ENCODE assay signal across 8 mouse cellular contexts in genomic region chr16:90934193-90934686, GRCm38 (mm10). TPM values are rescaled to one million over a fixed set of nuclear protein-coding genes. Genes with fewer than 3 reads are reported as not detected.
A peak's percentile ranks its signal among the peaks of the same experiment; 100 is the strongest.
DNase-seq lines count a peak whose midpoint lies in the region; ATAC-seq and TF ChIP-seq lines count a peak whose summit lies in the region.

No protein-coding gene starts in this region.

- H3K4me3 ChIP-seq in hindbrain, embryonic 15.5 days, result peak overlapping the region; percentile 96
- peak overlapping the region; percentile 82 for H3K4me3 ChIP-seq in limb, embryonic 14.5 days (replicated peaks; ENCODE audit: low read length)
- H3K4me3 ChIP-seq in midbrain, embryonic 12.5 days, result peak overlapping the region; percentile 71
- H3K4me3 ChIP-seq in stomach, postnatal 0 days (ENCODE audit: low read depth, low read length), result peak overlapping the region; percentile 82

- no peaks in the 10 kb centered on the region for H3K27me3 ChIP-seq in hindbrain, embryonic 15.5 days
- H3K27me3 ChIP-seq in limb, embryonic 14.5 days (ENCODE audit: control insufficient read depth, insufficient read depth, low read length), result no peaks in the 10 kb centered on the region
- H3K27me3 ChIP-seq in midbrain, embryonic 12.5 days, result no peaks in the 10 kb centered on the region
- H3K27me3 ChIP-seq in stomach, postnatal 0 days (ENCODE audit: control insufficient read depth, insufficient read depth, low read length), result no peaks in the 10 kb centered on the region

- peak overlapping the region; percentile 66 for H3K4me2 ChIP-seq in hindbrain, embryonic 15.5 days
- peak overlapping the region; percentile 75 for H3K4me2 ChIP-seq in limb, embryonic 14.5 days (replicated peaks; ENCODE audit: low read depth, low read length, severe bottlenecking)
- H3K4me2 ChIP-seq in midbrain, embryonic 12.5 days (replicated peaks), result peak overlapping the region; percentile 87
- H3K4me2 ChIP-seq in stomach, postnatal 0 days (replicated peaks; ENCODE audit: low read depth), result peak overlapping the region; percentile 90

- no peak for TF ChIP-seq CTCF in brain, embryonic 14.5 days (IDR thresholded peaks at IDR 0.05; ENCODE audit: borderline replicate concordance, extremely low read depth, insufficient read depth, insufficient read length)
- peak; percentile 45; the same call in 1 of the 2 replicates for TF ChIP-seq CTCF in stomach, postnatal 0 days (IDR thresholded peaks at IDR 0.05; ENCODE audit: low read depth)

- H3K9ac ChIP-seq in hindbrain, embryonic 15.5 days, result peak overlapping the region; percentile 84
- H3K9ac ChIP-seq in limb, embryonic 14.5 days (ENCODE audit: low read depth, low read length, severe bottlenecking), result peak overlapping the region; percentile 71
- peak overlapping the region; percentile 70 for H3K9ac ChIP-seq in midbrain, embryonic 12.5 days (replicated peaks)
- H3K9ac ChIP-seq in stomach, postnatal 0 days (ENCODE audit: low read length), result peak overlapping the region; percentile 81

- peak overlapping the region; percentile 90 for H3K27ac ChIP-seq in hindbrain, embryonic 15.5 days (replicated peaks)
- peak overlapping the region; percentile 83 for H3K27ac ChIP-seq in limb, embryonic 14.5 days (replicated peaks; ENCODE audit: low read depth, low read length)
- peak overlapping the region; percentile 84 for H3K27ac ChIP-seq in midbrain, embryonic 12.5 days (replicated peaks)
- H3K27ac ChIP-seq in stomach, postnatal 0 days (replicated peaks), result peak overlapping the region; percentile 88

- under 1% methylated on average over 38 of the region's 38 CpGs for WGBS in hindbrain, embryonic 15.5 days
- WGBS in limb, embryonic 14.5 days, result under 1% methylated on average over 38 of the region's 38 CpGs
- under 1% methylated on average over 38 of the region's 38 CpGs for WGBS in midbrain, embryonic 12.5 days
- under 1% methylated on average over 38 of the region's 38 CpGs for WGBS in stomach, postnatal 0 days

- H3K36me3 ChIP-seq in hindbrain, embryonic 15.5 days, result peaks cover 22% of the 10 kb centered on the region
- peaks cover 15% of the 10 kb centered on the region for H3K36me3 ChIP-seq in limb, embryonic 14.5 days (ENCODE audit: control insufficient read depth, insufficient read depth, low read length)
- H3K36me3 ChIP-seq in midbrain, embryonic 12.5 days, result peaks cover 9% of the 10 kb centered on the region
- 0 out of 2 replicates have a peak, but pooled peaks cover 4% of the 10 kb centered on the region for H3K36me3 ChIP-seq in stomach, postnatal 0 days (ENCODE audit: control insufficient read depth, insufficient read depth, low read length)

- TF ChIP-seq POLR2A in brain, embryonic 14.5 days (IDR thresholded peaks at IDR 0.05; ENCODE audit: borderline replicate concordance, extremely low read depth, insufficient read depth, insufficient read length, poor library complexity, severe bottlenecking), result no peak
- TF ChIP-seq POLR2A in limb, embryonic 14.5 days (IDR thresholded peaks at IDR 0.05; ENCODE audit: borderline replicate concordance, extremely low read depth, insufficient read depth, insufficient read length), result 0 out of 2 replicates have a peak, but pooled peaks have one; percentile 6

- no peaks in the 10 kb centered on the region for H3K9me3 ChIP-seq in hindbrain, embryonic 15.5 days
- no peaks in the 10 kb centered on the region for H3K9me3 ChIP-seq in limb, embryonic 14.5 days (ENCODE audit: control insufficient read depth, low read length)
- H3K9me3 ChIP-seq in midbrain, embryonic 12.5 days, result no peaks in the 10 kb centered on the region
- H3K9me3 ChIP-seq in stomach, postnatal 0 days (ENCODE audit: control insufficient read depth, low read length), result no peaks in the 10 kb centered on the region

- ATAC-seq in hindbrain, embryonic 15.5 days (ENCODE audit: low FRiP score, low read depth), result peak; percentile 21; the same call in 1 of the 2 replicates
- ATAC-seq in limb, embryonic 14.5 days (ENCODE audit: low FRiP score, low read depth), result peak; percentile 38; the same call in 1 of the 2 replicates
- peak; percentile 45 for ATAC-seq in midbrain, embryonic 12.5 days (ENCODE audit: low FRiP score, low read depth)
- peak; percentile 75 for ATAC-seq in stomach, postnatal 0 days (ENCODE audit: low FRiP score, low TSS enrichment)

- peaks cover 13% of the 10 kb centered on the region for H3K4me1 ChIP-seq in hindbrain, embryonic 15.5 days (replicated peaks)
- H3K4me1 ChIP-seq in limb, embryonic 14.5 days (ENCODE audit: control insufficient read depth, insufficient read depth, low read length), result peaks cover 3% of the 10 kb centered on the region; the same call in 1 of the 2 replicates
- peaks cover 10% of the 10 kb centered on the region for H3K4me1 ChIP-seq in midbrain, embryonic 12.5 days
- H3K4me1 ChIP-seq in stomach, postnatal 0 days (replicated peaks; ENCODE audit: control insufficient read depth, insufficient read depth), result no peaks in the 10 kb centered on the region

- peak; percentile 42 to 44 for DNase-seq in thymus, adult 18-20 months
- no peak for DNase-seq in thymus, postnatal 36 days
- peak; percentile 77 for DNase-seq in brain, embryonic 14.5 days (ENCODE audit: low read depth)
- peak; percentile 44 for DNase-seq in forelimb bud, embryonic 11.5 days (ENCODE audit: low read depth, low spot score)
- peak; percentile 52 for DNase-seq in limb, embryonic 14.5 days (ENCODE audit: low spot score)
- peak; percentile 70 for DNase-seq in stomach, postnatal 0 days (ENCODE audit: low spot score)

- TF ChIP-seq EP300 in stomach, postnatal 0 days (optimal IDR thresholded peaks at IDR 0.05), result no peak

RNA-seq across cellular contexts. Expression of gene Cfap298, which starts 0.7 kb away (rescaled TPM):
- polyA plus RNA-seq in brain, embryonic 14.5 days (2012; rRNA removed), result 23.0 and 24.4 TPM in 2 replicates
- polyA plus RNA-seq in hindbrain, embryonic 15.5 days (2015; fragmentation: Nextera tagmentation; extraction: Ambion mirVana), result 51.2 and 53.4 TPM in 2 replicates
- polyA plus RNA-seq in limb, embryonic 14.5 days (2012; rRNA removed), result 12.0 and 17.0 TPM in 2 replicates
- 30.7 and 33.1 TPM in 2 replicates for polyA plus RNA-seq in limb, embryonic 14.5 days (2014; fragmentation: Nextera tagmentation; extraction: Ambion mirVana)
- 43.6 and 50.1 TPM in 2 replicates for polyA plus RNA-seq in midbrain, embryonic 12.5 days (2016; fragmentation: Nextera tagmentation; extraction: Ambion mirVana)
- 27.4 and 27.5 TPM in 2 replicates for polyA plus RNA-seq in stomach, postnatal 0 days (2015; fragmentation: Nextera tagmentation; extraction: Ambion mirVana)

Comparison
In these comparisons a context has a peak if more than half of its experiments do, and no peak if none do; other contexts are left out.
1. DNase-seq: peak in thymus, adult 18-20 months (2 of 2), brain, embryonic 14.5 days (single experiment), forelimb bud, embryonic 11.5 days (single experiment), limb, embryonic 14.5 days (single experiment) and stomach, postnatal 0 days (single experiment); none in thymus, postnatal 36 days (0 of 2).
2. ATAC-seq: peak in every context shown above with its lines; median percentile 75 in stomach, postnatal 0 days; 45 in midbrain, embryonic 12.5 days; 38 in limb, embryonic 14.5 days; 21 in hindbrain, embryonic 15.5 days.
3. Peak in every context shown above with its lines, with median percentiles within 50 percentile points of each other: H3K27ac ChIP-seq, H3K4me2 ChIP-seq, H3K4me3 ChIP-seq and H3K9ac ChIP-seq.